Comparison of ENCODE assay signal across 7 mouse cellular contexts in the genomic region with DNA sequence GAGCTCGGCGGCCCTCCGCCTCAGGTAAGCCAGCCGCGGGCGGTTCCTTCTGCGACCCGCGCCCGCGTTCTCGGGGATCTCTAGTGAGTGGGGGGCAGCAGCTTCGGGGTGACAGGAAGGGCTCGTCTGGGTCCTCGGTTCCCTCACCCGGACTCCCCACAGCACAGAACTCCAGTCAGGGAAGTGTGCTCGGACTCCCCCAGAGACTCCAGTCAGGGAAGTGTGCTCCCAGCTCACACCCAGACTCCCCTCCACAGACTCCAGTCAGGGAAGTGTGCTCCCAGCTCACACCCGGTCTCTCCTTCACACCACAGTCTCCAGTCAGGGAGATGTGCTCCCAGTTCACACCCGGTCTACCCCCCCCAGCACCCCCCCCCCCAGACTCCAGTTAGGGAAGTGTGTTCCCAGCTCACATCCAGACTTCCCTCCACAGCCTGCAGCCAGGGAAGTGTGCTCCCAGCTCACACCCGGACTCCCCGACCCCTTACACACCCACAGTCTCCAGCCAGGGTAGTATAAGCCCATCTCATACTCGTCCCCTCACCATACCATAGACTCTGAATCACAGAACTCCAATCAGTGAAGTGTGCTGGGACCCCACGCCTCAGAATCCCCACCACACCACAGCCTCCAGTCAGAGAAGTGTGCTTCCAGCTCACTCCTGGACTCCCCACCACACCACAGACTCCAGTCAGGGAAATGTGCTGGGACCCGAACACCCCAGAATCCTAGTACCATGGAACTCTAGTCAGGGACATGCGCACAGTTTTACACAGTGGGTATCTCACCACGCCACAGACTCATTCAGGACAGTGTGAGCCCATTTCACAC. TPM values are rescaled to one million over a fixed set of nuclear protein-coding genes. Genes with fewer than 3 reads are reported as not detected.
A peak's percentile ranks its signal among the peaks of the same experiment; 100 is the strongest.
DNase-seq lines count a peak whose midpoint lies in the region; ATAC-seq and TF ChIP-seq lines count a peak whose summit lies in the region.

No protein-coding gene starts in this region.

- peak overlapping the region; percentile 86 for H3K9ac ChIP-seq in limb, embryonic 13.5 days

- 0 out of 2 replicates have a peak, but pooled peaks have one; percentile 35 for TF ChIP-seq POLR2A in embryonic fibroblast, embryonic 13.5 days (IDR thresholded peaks at IDR 0.05; ENCODE audit: low read depth, low read length)

- H3K36me3 ChIP-seq in limb, embryonic 13.5 days: no peaks in the 10 kb centered on the region; the same call in 1 of the 2 replicates

- H3K9me3 ChIP-seq in limb, embryonic 13.5 days: no peaks in the 10 kb centered on the region

- H3K27me3 ChIP-seq in limb, embryonic 13.5 days: no peaks in the 10 kb centered on the region

- no peak for TF ChIP-seq CTCF in embryonic fibroblast, embryonic 13.5 days (IDR thresholded peaks at IDR 0.05; ENCODE audit: borderline replicate concordance, insufficient read depth, low read length)

- WGBS in limb, embryonic 13.5 days: 8% methylated on average over 25 of the region's 26 CpGs

- H3K4me1 ChIP-seq in embryonic fibroblast, embryonic 13.5 days (ENCODE audit: control insufficient read depth, insufficient read depth, low read length): peaks cover 8% of the 10 kb centered on the region
- peaks cover 52% of the 10 kb centered on the region for H3K4me1 ChIP-seq in limb, embryonic 13.5 days

- H3K4me2 ChIP-seq in limb, embryonic 13.5 days (replicated peaks): peak overlapping the region; percentile 78

- peak; percentile 11 for DNase-seq in thymus, postnatal 4 days
- DNase-seq in thymus, postnatal 25 days: no peak
- no peak for DNase-seq in MN1 (ENCODE audit: low spot score)
- no peak for DNase-seq in frontal cortex, postnatal 14 days (ENCODE audit: low spot score in 2 of 2)

- H3K4me3 ChIP-seq in embryonic fibroblast, embryonic 13.5 days (ENCODE audit: insufficient read depth, low read length): peak overlapping the region; percentile 65
- H3K4me3 ChIP-seq in limb, embryonic 13.5 days: peak overlapping the region; percentile 81

- peak; percentile 70 for ATAC-seq in limb, embryonic 13.5 days (ENCODE audit: low FRiP score, low read depth)
- ATAC-seq in neutrophil, adult 5-6 weeks (ENCODE audit: extremely low read depth, insufficient number of reproducible peaks, low FRiP score, poor library complexity, severe bottlenecking): peak; percentile 3; the same call in 1 of the 2 replicates

- peak overlapping the region; percentile 68 for H3K27ac ChIP-seq in embryonic fibroblast, embryonic 13.5 days (ENCODE audit: insufficient read depth, low read length)
- H3K27ac ChIP-seq in limb, embryonic 13.5 days: peak overlapping the region; percentile 77

RNA-seq across cellular contexts. Expression of a gene that starts 0.6 kb away (rescaled TPM):
- polyA plus RNA-seq in embryonic fibroblast, embryonic 13.5 days (2011; ENCODE audit: insufficient read length, low read depth, missing spikeins): 196 and 246 TPM in 2 replicates
- 61.1 and 68.5 TPM in 2 replicates for polyA plus RNA-seq in limb, embryonic 13.5 days (2015; fragmentation: Nextera tagmentation; extraction: Ambion mirVana)
- 4.5 and 4.9 TPM in 2 replicates for total RNA-seq in neutrophil, adult 5-6 weeks (2017)

RNA-seq across cellular contexts. Expression of a gene that starts 39.0 kb away (rescaled TPM):
- polyA plus RNA-seq in embryonic fibroblast, embryonic 13.5 days (2011; ENCODE audit: insufficient read length, low read depth, missing spikeins): not detected in 2 replicates
- polyA plus RNA-seq in limb, embryonic 13.5 days (2015; fragmentation: Nextera tagmentation; extraction: Ambion mirVana): not detected in 2 replicates
- not detected in 2 replicates for total RNA-seq in neutrophil, adult 5-6 weeks (2017)
